Mouse (Mus musculus) lung, postnatal 10 days (tissue): ENCODE data around the gene Fhit.
A peak's percentile ranks its signal among the peaks of the same experiment; 100 is the strongest.

Experiments
- DNase-seq: peaks from one replicate; pipeline ENCODE4 v3.0.0; 2021

Gene Fhit

DNA sequence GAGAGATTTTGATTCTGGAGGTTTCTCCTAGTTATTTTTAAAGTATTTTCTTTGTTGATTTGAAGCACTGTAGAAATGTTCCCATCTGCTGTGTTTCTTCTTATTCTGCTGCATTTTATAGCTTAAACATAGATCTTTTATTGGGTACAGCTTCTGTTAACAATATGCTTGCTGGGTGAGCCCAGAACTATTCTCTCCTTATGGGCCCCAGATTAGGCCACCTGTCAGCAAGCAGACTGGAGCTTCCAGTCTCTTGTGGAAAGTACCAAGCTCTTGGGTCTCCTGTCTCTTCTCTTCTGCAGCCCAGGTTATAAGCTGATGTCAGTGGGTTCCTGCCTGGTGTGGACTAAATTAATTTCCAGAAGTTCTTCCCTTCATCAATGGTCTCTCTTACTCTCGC lies 1513.4 kb downstream of the Fhit start:
- DNase-seq, result no peak

DNA sequence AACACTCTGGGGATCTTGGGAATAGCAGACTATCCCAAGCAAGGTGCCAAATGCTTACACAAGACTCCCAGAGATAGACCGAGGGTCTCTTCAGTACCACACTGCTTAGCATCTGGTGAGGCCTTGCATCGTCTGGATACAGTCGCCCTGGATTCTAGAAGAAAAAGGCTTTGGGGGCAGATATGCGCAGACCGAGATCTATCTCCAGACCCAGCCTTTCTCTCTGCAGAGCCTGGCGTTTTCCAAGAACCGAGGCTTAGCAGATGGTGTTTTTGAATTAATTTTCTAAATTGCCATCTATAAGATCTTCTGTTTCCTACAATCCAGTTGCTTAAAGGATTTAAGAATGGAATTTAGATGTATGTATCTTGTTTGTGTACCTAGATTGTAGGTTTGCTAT lies 1515.6 kb downstream of the Fhit start:
- no peak for DNase-seq

DNA sequence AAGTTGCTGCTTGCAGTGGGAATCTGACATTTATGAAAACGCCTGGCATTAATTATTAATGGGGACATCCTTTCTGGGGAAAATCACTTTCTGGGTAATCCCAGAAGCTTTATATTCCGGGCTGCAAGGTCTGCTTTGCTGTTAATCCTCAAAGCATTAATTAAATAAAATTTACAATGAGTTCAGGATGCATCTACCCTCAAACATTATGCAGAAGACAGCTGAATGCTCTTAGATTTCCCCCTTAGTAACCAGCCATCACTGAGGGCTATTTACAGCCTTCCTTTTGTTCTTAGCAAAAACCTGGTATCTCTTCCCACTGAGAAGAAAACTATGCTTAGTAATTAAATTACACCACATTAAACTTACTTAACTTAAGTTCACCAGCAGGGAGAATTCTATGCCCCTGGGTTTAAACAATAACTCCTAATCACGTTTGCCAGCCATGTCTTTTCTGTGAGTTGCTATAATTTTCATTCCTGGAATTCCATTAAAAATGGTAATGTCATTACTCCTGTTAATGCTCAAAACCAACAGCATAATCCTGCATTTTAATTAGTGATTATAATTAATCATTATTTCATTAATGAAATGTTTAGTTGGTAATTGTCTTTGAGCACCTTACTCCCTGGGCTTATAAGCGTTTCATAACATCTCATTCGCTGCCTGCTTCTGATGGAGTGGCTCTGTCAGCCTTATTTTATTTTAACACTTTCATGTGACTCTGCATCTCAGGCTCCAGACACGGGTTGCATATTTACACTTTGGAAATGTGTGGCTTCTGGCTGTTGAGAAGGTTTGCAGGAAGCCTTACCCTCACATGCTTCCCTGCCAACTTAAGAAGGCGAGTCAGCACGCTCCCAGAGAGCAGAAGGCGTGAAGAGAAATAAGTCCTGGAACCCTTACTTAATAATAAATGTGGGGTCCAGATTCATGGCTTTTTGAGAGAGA lies 1517.3 kb downstream of the Fhit start:
- no peak for DNase-seq

DNA sequence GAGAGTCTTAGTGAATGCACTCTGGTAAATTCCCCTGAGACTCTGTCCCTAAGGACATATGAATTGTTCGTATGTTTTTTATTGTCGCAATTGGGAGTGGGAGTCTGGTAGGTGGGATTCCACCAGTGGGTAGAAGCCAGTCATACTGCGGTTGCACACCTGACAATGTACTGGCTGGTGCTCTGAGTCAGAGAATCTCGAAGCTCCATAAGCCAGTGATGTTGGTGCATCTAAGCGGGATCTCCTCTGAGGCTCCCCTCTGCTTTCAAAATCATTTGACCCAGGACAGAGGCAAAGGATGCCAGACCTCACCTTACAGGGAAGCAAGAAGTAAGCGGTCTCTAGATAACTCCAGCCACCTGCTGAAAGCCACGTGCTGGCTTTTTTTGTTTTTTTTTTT lies 1518.1 kb downstream of the Fhit start:
- no peak for DNase-seq

DNA sequence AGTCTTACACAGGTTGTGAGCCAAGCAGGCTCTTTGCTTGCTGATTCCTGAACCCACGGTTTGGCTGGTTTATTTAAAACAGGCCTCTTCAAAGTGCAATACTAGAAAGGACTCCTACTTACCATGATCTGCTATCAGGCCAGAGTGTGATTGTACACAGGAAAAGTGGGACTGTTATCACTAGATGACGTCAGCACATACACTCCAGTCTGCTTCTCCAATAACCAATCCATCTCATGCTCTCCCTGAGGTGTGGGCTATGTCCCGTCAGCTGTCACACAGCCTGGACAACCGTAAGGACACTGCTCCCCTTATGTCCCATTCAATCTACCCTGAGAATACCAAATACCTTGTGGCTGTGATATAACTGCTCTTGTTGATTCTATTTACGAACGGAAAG lies 1519.2 kb downstream of the Fhit start:
- no peak for DNase-seq

DNA sequence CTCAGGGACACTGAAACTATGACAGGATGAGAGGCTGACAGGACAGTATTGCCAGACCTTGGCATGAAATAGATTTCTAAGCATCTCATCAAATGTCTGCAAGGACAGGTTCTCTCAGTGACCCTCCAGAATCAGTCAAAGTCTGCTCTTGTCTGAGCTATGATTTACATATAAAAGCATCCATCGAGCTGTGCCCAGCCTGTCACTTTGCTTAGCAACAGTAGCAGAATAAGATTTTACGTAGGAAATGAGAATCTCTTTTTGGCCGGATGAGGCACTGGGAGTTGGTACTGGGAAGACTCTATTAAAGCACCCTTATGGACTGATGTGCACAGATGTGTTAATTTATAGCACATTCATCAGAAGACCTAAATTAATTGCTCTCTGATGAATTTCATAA lies 1519.8 kb downstream of the Fhit start:
- DNase-seq, result no peak

DNA sequence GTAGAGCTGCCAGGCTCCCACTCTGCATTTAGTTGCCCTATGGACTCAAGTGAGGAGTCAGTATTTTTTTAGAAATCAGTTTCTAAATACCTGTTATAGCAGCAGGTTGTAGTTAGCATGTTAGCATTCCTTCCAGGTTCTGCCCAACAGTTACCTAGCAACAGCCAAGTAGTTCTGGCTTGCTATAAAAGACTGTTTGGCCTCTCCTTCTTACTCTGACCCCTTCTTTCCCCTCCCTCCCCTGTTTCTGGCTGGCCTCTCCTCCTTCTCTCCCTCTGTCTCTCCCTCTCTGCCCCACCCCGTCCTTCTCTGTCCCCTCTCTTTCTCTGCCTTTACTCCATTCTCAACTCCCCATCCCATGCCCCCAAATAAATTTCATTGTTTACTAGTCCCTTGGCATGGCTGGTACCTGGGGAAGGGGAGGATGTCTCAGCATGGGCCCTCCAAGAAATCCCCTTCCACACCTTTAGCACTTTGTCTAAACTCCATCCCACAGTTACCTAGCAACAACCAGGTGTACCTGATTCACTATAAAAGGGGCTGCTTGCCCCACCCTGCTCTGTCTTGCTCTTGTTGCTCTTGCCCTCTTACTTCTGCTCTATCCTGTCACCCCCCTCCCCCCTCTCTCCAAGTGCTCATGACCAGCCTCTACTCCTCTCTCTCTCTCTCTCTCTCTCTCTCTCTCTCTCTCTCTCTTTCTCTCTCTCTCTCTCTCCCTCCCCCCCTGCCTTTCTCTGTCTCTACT lies 1527.4 kb downstream of the Fhit start:
- no peak for DNase-seq

DNA sequence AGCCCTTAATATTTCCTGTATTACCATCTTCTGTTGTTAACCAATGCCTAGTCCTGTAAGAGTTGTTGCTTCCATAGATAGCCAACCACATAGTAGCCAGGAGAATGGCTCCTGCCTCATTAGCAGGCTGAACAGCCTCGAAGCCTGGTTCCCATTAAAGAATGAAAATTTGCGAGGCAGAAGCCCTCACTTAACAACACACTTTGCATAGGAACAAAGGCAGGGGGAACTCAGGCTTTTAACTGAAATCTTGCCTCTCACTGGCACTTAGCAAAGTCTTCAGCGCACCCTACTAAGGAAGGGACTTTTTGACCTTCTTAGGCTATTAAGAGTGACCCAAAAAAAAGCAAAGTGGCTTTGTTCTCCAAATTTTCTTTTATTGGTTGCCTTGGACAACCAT lies 1529.3 kb downstream of the Fhit start:
- no peak for DNase-seq

DNA sequence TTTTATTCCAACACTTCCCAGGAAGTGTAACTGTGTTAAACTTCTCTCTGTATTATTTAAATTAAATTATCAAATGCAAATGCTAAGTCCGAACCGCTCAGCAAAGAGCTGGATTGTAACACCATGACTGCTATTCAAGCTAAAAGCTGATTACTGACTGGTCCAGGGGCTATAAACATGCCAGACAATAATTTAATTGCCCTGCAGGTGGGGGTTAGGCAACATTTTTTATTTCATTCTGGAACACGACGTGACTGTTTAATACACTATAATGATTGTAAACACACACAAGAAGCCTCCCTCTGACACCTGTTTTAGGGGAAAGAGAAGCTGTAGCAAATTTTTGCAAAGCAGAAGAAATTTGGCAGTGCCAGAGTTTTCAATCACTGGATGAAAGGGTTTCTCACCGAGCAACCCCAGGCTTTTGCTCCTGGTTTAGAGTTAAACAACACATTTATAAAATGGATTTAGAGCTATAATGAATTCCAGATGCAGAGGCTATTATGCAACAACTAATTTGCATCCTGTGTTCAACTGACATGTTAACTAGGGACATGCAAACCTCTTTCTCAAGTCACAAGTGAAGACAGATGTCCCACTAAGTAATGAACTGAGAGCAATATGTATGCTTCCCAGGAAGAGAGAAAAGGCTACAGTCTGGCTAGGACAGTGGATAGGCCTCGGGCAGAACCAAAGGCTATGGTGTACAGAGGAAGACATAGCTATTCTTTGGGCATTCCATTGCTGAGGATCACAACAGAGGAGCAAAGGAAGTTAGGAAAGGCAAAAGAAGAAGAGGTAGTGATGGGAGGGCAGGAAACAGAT lies 1538.4 kb downstream of the Fhit start:
- no peak for DNase-seq

DNA sequence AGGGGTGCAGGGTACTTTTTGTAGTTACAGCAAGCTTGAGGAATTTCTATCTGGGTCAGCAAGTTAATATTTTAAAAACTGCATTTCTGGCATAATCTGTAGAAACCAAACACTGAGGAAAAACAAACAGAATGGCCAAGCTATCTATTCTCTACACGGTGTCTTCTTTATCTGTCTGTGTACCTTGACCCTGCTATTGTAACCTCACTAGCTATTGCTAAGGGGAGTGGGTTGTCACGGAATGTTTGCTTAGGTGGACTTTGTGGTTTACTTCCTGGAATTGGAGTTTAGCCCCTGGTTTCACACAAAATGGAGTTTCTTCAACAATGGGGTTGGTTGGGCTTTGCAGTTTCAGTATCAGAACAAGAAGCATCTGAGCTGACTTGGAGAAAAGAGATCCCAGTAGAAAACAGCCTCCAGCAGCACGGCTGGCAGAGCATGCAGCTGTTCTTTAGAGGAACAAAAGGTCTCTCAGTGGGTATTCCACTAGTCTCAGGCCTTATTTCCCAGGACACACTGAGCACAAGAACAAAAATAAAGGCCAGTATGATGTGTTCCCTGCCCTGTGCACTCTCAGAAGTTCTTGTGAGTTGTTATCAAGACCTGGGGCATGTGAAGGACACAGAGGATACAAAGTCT lies 1540.8 kb downstream of the Fhit start:
- DNase-seq, result no peak

DNA sequence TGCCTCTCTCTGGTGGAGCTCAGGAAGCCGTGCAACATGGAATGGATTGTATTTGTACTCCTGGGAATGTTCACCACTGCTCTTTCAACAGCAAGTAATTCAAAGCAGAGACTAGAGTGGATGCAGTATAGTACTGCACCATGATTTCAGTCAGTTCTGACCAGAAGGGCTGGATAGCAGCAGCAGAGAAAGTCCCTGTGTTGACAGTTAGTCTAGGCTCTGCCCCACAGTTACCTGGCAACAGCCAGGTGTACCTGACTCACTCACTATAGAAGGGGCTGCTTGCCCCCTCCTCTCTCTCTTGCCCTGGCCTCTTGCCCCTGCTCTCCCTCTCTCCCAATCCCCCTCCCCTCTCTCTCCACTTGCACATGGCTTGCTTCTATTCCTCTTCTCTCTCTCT lies 1542.0 kb downstream of the Fhit start:
- DNase-seq, result no peak

DNA sequence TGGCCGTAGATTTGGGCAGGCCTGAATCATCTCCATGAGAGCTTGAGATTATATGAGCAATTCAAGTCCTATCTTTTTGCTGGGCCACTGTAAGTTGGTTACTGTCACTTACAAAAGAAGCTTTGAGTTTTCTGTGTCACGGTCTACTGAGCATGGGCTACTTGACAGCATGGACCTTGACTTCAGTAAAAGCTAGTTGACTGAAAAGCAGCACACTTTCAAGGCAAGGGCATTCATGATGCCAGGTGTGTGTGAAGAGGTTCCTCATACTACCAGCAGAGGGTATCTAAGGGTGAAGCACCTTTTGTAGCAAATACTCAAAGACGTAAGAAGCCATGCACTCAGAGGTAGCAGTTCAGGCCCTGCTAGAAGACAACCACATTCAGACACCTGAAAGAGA lies 1548.7 kb downstream of the Fhit start:
- no peak for DNase-seq

DNA sequence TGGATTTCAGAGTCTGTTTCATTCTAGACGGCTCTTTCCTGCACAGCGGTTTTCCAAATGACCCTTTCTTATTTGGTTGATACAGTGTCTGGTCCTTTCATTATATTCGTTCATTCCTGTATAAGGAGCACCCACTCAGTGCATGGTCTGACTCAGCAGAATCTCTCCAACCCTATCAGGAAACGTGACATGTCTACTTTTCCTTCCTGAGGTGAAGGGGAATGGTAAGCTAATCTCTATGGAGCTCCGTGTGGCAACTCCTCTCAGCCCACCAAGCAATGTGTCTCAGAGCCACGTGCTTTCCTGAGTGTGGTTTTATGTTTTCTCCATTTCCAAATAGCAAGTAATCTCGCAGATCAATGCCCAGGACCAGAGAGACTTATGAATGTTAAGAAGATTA lies 1552.7 kb downstream of the Fhit start:
- DNase-seq, result no peak

DNA sequence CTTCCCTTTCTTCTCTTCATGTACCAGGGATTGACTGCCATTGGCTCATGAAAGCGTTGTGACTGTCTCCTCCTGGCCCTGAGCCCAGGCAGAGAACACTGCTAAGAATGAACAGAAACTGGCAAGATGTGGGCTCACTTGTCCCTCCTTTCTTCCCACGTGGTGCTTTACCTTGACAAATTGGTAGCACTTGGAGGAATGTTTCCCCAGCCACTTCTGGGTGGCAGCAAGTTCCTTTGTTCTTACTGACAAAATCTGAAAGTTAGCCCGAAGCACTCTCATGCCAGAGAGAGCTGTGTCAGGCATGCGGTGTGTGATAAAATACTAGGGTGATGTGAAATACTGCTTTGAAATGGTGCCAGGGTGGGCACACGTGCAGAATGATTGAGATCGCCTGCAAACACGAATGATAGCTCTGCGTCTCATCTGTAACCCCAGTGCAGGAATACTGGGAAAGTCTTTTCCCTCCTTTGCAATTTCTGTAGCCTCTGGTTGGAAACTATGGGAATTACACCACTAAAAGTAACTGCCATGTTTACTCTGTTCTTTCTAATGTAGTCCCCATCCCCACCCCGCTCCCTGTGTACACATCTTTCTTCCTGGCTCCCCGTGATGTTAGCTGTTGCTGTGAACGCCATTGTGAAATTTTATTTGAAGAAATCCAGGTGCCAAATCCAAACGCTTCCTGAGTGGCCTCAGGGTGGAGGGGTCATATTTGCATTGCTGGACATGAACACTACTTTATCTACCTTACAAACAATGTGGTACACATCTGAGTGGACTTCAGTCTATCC lies 1555.1 kb downstream of the Fhit start:
- peak; percentile 10 for DNase-seq

DNA sequence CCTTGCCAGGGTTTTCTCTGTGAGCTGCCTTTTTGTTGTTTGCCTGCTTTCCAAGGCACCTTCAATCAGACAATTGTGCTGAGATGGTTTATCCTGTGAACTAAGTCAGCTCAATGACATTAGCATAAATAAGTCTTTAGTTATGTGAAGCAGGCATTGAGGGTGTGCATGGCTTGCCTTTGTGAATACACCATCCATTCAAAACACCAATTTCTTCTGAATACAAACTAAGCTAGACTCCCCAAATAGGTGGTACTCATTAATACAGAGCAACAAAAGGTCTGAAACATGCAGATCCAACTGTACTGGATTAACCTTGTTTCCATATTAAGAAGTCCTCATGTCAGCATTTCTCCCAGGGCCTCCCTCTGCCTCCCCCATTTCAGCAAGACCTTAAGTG lies 1561.6 kb downstream of the Fhit start:
- DNase-seq, result no peak

DNA sequence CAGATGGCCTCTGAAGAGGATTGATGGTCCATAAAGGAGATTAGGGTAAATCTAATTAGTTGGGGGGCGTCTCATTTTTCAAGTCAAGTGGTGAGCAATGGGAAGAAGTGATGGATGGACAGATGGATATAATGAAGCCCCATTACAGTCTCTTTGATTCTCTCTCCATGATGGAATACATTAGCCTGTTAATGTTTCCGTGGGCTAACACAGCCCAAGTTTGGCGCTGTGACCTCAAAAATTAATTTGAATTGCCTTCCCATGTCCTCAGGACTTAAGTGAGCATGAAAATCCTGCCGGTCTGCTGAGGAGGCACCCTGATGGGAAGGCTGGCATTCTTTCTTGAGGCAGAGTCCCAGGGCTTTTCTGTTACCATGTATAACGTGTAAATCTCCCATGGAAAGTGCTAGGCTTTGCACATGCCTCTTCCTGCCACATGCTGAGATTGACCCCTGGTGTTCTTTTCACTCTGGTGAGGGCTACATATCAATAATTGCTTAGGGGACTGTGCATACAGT lies 1564.3 kb downstream of the Fhit start:
- DNase-seq, result no peak

DNA sequence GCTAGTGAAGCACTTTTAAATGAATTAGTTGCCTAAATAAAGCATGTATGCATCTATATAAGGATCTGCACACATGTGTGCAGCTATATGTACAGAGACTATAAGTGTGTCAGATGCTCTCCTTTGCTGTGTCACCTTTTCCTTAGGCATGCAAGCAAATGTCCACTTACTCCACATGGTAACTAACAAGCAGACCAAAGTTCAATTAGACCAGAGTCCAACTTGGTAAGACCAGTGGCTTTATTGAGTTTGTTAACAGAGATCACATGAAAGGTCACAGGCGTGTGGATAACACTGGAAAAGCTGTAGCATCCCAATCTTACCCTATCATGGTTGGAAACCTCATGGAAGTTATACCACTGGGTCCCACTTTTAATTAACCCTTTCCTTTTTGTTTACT lies 1572.7 kb downstream of the Fhit start:
- no peak for DNase-seq

DNA sequence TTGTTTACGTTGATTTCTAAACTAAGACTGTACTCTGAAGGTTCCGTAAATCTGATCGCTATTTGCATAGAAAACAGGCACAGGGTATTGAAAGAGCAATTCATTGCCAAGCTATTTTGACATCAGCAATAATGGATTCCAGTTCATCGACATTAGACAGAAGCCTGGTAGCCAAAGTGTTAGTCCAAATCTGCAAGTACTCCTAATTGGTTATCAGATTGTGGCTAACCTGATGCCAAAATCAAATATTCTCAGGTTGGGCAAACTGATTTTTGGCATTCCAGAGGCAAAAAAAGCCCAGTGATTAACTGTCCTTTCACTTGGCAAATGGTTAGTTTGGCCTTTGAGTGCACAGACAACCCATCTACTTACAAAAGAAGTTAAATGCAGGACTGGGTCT lies 1573.9 kb downstream of the Fhit start:
- DNase-seq, result no peak

DNA sequence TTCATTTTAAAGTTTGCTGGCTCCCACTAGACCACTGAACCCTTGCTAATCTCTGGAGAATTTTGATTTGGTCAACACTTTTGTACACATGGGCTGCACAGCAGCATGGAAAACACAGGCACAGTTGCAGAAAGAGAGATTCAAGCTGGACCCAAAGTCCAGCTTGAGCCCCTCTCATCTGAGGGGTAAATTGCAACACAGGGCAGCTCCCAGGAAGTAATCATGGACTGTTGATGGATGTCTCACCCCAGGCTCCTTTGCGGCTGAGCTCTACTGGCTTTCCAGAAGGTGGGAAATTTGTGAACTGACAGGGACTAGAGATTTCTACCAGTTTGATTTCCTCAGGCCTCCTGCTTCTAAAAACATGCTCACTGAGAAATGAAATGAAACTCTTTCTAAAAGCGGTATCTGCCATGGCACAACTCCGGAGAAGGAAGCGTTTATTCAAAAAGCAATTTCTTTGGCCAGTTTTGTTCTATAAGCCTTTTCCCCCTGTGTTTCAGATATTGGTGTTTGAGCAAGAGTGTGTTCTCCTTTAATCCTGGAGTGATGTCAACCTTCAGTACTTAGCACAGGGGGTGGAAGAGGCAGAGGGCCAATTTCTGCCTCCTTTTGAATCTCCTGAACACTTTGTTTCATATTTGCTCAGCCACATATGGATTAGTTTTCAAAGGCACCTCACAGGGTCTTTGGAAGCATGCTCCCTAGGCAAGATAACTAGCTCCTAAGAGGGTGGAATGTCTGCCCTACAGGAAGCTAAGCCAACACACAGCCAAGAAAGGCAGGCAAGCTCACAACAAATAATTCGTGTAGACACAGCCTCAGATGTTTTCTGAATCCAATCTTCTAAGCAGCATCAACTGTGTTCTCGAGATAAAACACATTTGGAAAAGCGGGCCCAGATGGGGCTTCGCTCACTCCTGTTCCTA lies 1578.3 kb downstream of the Fhit start:
- DNase-seq, result peak; percentile 6

DNA sequence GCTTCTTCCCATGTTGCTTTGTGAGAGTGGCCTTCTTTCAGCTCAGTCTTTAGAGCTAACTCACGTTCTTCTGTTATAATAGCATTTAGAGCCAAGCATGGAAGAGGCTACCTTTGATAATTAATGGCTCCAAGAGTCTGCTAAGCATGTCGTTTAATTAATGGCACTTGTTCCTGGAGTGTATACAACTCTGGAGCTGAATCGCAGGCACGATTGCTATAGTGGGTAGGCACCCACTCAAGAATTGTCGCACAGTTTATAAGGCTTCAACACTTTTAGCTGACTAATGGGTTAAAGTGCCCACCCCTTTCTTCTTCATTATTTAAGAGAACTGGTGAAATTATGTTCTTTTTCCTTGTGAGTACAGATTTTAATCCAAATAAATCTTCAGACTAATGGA lies 1605.5 kb downstream of the Fhit start:
- DNase-seq, result no peak

DNA sequence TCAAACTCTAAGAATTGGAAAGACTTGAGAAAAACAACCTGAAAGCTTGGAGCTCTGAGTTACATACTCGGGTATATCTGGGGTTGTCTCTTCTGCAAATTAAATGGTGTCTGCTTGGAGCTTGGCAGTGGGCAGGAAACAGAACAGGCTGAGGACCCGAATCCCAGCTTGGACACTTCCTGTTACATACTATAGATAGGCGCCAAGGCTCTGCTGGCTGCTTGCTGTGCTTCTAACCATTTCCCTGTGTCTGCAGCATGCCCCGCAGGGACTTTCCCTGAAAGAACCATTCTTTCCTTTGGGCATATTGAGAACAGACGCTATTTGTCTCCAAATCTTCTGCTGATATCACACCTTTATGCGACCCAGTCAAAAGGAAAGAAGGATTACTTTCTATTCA lies 1606.0 kb downstream of the Fhit start:
- peak; percentile 3 for DNase-seq
